Mouse (Mus musculus) left cerebral cortex, adult 9 months (tissue): ENCODE results near the gene Slc29a3.
A peak's percentile ranks its signal among the peaks of the same experiment; 100 is the strongest.
"Not testable (repeated sequence)": the region's sequence is repeated elsewhere in the genome, so short reads cannot be mapped to it uniquely, and the experiment has no call there.

ENCODE experiments used
- DNase-seq, 2 experiments: peaks; one replicate each; pipeline ENCODE4 v3.0.0; 2022; ENCODE audit warnings: low spot score in 2 of 2

The Slc29a3 gene

GRCm38 (mm10) chr10:60767400-60767799 is 14.8 kb upstream of the Slc29a3 start:
- no peak for DNase-seq

GRCm38 (mm10) chr10:60762126-60762525 is 9.5 kb upstream of the Slc29a3 start:
- DNase-seq: no peak

- DNase-seq: peak; percentile 69 to 95
Measured at GRCm38 (mm10) chr10:60760377-60760776, 7.8 kb upstream of the Slc29a3 start.

- DNase-seq: peak in 1 of 2 experiments; percentile 73
Measured at GRCm38 (mm10) chr10:60756992-60757391, 4.4 kb upstream of the Slc29a3 start.

GRCm38 (mm10) chr10:60756146-60756545 is 3.6 kb upstream of the Slc29a3 start:
- no peak for DNase-seq

GRCm38 (mm10) chr10:60753941-60754340 is 1.3 kb upstream of the Slc29a3 start:
- DNase-seq: no peak

GRCm38 (mm10) chr10:60753261-60753660 is 667 bp upstream of the Slc29a3 start:
- no peak for DNase-seq

- DNase-seq: peak in 1 of 2 experiments; percentile 37
Measured at GRCm38 (mm10) chr10:60747667-60748212, 4.9 kb downstream of the Slc29a3 start.

- no peak for DNase-seq
Measured at GRCm38 (mm10) chr10:60746512-60746911, 6.1 kb downstream of the Slc29a3 start.

- DNase-seq: no peak
Measured at GRCm38 (mm10) chr10:60744543-60745290, 7.9 kb downstream of the Slc29a3 start.

- DNase-seq: no peak
Measured at GRCm38 (mm10) chr10:60743681-60744080, 8.9 kb downstream of the Slc29a3 start.

- DNase-seq: no peak
Measured at GRCm38 (mm10) chr10:60742942-60743341, 9.7 kb downstream of the Slc29a3 start.

GRCm38 (mm10) chr10:60742296-60742695 is 10.3 kb downstream of the Slc29a3 start:
- DNase-seq: not testable (repeated sequence)

GRCm38 (mm10) chr10:60741435-60741834 is 11.2 kb downstream of the Slc29a3 start:
- DNase-seq: no peak

GRCm38 (mm10) chr10:60739619-60740363 is 12.8 kb downstream of the Slc29a3 start:
- peak in 1 of 2 experiments; percentile 21 for DNase-seq

GRCm38 (mm10) chr10:60737886-60738640 is 14.5 kb downstream of the Slc29a3 start:
- DNase-seq: no peak

GRCm38 (mm10) chr10:60737169-60737728 is 15.3 kb downstream of the Slc29a3 start:
- DNase-seq: no peak

- no peak for DNase-seq
Measured at GRCm38 (mm10) chr10:60735737-60736136, 16.9 kb downstream of the Slc29a3 start.

- DNase-seq: no peak
Measured at GRCm38 (mm10) chr10:60733471-60733870, 19.1 kb downstream of the Slc29a3 start.

GRCm38 (mm10) chr10:60732397-60732861 is 20.2 kb downstream of the Slc29a3 start:
- DNase-seq: no peak

GRCm38 (mm10) chr10:60731742-60732141 is 20.9 kb downstream of the Slc29a3 start:
- DNase-seq: no peak
